Mouse (Mus musculus): ENCODE measurements at regions not wholly inside any gene's neighbourhood (a gene's known extent, or its start where the extent isn't known, plus 50 kb on each side); places are given as distances from the start of the nearest gene placed in this dataset.

DNA sequence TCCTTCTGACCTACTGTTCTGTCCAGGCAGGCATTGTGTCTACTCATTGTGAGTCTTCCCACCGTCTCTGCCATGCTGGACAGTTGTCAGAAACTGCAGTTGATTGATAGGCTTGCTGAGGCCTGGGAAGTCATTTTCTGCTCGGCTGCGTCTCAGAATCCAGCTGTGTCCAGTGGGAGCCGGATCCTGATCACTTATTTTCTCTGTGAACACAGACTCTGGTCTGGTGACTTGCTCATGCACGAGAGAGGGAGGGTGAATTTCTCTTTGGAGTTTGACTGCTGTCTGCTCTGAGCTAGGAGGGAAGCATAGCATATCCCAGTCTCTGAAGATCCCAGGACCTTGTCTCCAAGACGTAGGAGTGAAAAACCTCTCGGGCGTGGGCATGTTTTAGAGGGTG is 199.5 kb upstream of the Eif4g2 start:
- no peak overlapping the region for H3K4me3 ChIP-seq
- no peak overlapping the region for H3K4me2 ChIP-seq (ENCODE audit: low read depth)
- H3K27me3 ChIP-seq (ENCODE audit: control insufficient read depth, insufficient read depth, insufficient read length), result no peaks in the 10 kb centered on the region
- TF ChIP-seq MYOD1 (IDR thresholded peaks at IDR 0.05; ENCODE audit: control insufficient read depth in 1 of 3, insufficient read length in 2 of 3, low read depth in 2 of 3), result no peak
- no peak for TF ChIP-seq SRF (IDR thresholded peaks at IDR 0.05; ENCODE audit: control insufficient read depth, insufficient read length, low read depth)
- no peaks in the 10 kb centered on the region for H3K79me2 ChIP-seq (ENCODE audit: control insufficient read depth, insufficient read depth)
- H3ac ChIP-seq (ENCODE audit: control insufficient read depth, insufficient read length), result no peak overlapping the region
- H3K36me3 ChIP-seq (ENCODE audit: control insufficient read depth, insufficient read depth), result no peaks in the 10 kb centered on the region

DNA sequence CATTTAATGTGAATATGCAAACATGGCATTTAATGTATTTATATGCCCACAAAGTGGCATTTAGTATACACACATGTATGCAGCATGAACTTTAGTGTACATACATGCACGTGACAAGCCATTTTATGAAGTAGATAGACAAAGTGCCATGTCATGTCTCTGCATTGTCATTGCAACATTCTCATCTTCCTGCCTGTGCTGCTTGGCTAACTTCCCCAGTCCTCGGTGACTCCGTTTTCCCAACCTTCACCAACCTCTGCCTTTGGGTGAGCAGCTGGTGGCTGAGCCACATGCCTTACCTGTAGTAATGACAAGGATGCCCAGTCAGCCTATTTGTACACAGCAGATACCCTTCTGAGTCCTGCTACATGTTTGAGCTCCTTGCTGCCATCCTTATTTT is 194.9 kb upstream of the Eif4g2 start:
- Histone ChIP-seq H3K79me2 (ENCODE audit: control insufficient read depth, insufficient read depth) (no peaks in the 10 kb centered on the region), H3K4me3 (no peak overlapping the region), H3K4me2 (ENCODE audit: low read depth) (no peak overlapping the region), H3K27me3 (ENCODE audit: control insufficient read depth, insufficient read depth, insufficient read length) (no peaks in the 10 kb centered on the region), H3ac (ENCODE audit: control insufficient read depth, insufficient read length) (no peak overlapping the region), H3K36me3 (ENCODE audit: control insufficient read depth, insufficient read depth) (no peaks in the 10 kb centered on the region)
- TF ChIP-seq CEBPB (IDR thresholded peaks at IDR 0.05; ENCODE audit: insufficient read depth, poor library complexity, severe bottlenecking) (no peak), E2F4 (IDR thresholded peaks at IDR 0.05; ENCODE audit: insufficient read depth) (no peak), REST (IDR thresholded peaks at IDR 0.05; ENCODE audit: insufficient read depth, insufficient read length) (no peak), MAX (IDR thresholded peaks at IDR 0.05; ENCODE audit: low read depth) (no peak), POLR2AphosphoS2 (IDR thresholded peaks at IDR 0.05; ENCODE audit: insufficient read length, low read depth) (no peak), TCF12 (IDR thresholded peaks at IDR 0.05; ENCODE audit: insufficient read depth, poor library complexity, severe bottlenecking) (no peak), MYOD1 (IDR thresholded peaks at IDR 0.05; ENCODE audit: control insufficient read depth in 1 of 3, insufficient read length in 2 of 3, low read depth in 2 of 3) (no peak)

DNA sequence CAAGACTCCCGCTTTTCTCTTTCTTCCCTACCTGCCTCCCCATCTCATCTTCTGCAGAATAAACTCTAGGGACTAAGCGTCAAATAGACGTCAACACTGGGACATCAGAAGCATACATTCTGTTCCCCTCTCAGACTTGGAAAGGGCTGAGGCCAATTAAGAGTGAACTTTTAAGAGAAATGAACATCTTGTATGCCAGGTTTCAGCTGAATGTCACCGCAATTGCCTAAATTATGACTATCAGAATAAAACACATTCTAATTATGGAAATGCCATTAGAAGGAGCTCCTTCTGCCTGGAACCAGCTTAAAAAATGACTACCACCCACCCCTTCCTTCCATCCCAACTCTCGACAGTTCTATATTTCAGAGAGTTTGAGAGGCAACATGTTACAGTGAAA is 191.0 kb upstream of the Eif4g2 start:
- Histone ChIP-seq H3K36me3 (ENCODE audit: control insufficient read depth, insufficient read depth) (no peaks in the 10 kb centered on the region), H3K79me2 (ENCODE audit: control insufficient read depth, insufficient read depth) (no peaks in the 10 kb centered on the region), H3K4me2 (ENCODE audit: low read depth) (no peak overlapping the region), H3K4me3 (no peak overlapping the region), H3ac (ENCODE audit: control insufficient read depth, insufficient read length) (no peak overlapping the region), H3K27me3 (ENCODE audit: control insufficient read depth, insufficient read depth, insufficient read length) (no peaks in the 10 kb centered on the region)
- TF ChIP-seq MAX (IDR thresholded peaks at IDR 0.05; ENCODE audit: low read depth) (no peak), E2F4 (IDR thresholded peaks at IDR 0.05; ENCODE audit: insufficient read depth) (no peak), TCF3 (IDR thresholded peaks at IDR 0.05; ENCODE audit: insufficient read length, low read depth) (no peak), POLR2AphosphoS2 (IDR thresholded peaks at IDR 0.05; ENCODE audit: insufficient read length, low read depth) (no peak), MYOG (IDR thresholded peaks at IDR 0.05; ENCODE audit: control insufficient read depth in 1 of 3, insufficient read depth in 1 of 3, insufficient read length in 2 of 3, low read depth in 2 of 3) (no peak), REST (IDR thresholded peaks at IDR 0.05; ENCODE audit: insufficient read depth, insufficient read length) (no peak), TCF12 (IDR thresholded peaks at IDR 0.05; ENCODE audit: insufficient read depth, poor library complexity, severe bottlenecking) (no peak), SRF (IDR thresholded peaks at IDR 0.05; ENCODE audit: control insufficient read depth, insufficient read length, low read depth) (no peak), MYOD1 (IDR thresholded peaks at IDR 0.05; ENCODE audit: control insufficient read depth in 1 of 3, insufficient read length in 2 of 3, low read depth in 2 of 3) (no peak), CEBPB (IDR thresholded peaks at IDR 0.05; ENCODE audit: insufficient read depth, poor library complexity, severe bottlenecking) (no peak), USF1 (IDR thresholded peaks at IDR 0.05; ENCODE audit: low read depth) (no peak), POLR2A (IDR thresholded peaks at IDR 0.05; ENCODE audit: insufficient read length, low read depth) (no peak)

- no peak overlapping the region for H3K4me3 ChIP-seq
- TF ChIP-seq MYOG (IDR thresholded peaks at IDR 0.05; ENCODE audit: control insufficient read depth in 1 of 3, insufficient read depth in 1 of 3, insufficient read length in 2 of 3, low read depth in 2 of 3), result no peak
- no peak for TF ChIP-seq TCF3 (IDR thresholded peaks at IDR 0.05; ENCODE audit: insufficient read length, low read depth)
- no peak for TF ChIP-seq SRF (IDR thresholded peaks at IDR 0.05; ENCODE audit: control insufficient read depth, insufficient read length, low read depth)
- no peak for TF ChIP-seq MAX (IDR thresholded peaks at IDR 0.05; ENCODE audit: low read depth)
- no peak for TF ChIP-seq CEBPB (IDR thresholded peaks at IDR 0.05; ENCODE audit: insufficient read depth, poor library complexity, severe bottlenecking)
- TF ChIP-seq MYOD1 (IDR thresholded peaks at IDR 0.05; ENCODE audit: control insufficient read depth in 1 of 3, insufficient read length in 2 of 3, low read depth in 2 of 3), result no peak
- no peak for TF ChIP-seq TCF12 (IDR thresholded peaks at IDR 0.05; ENCODE audit: insufficient read depth, poor library complexity, severe bottlenecking)
- no peak for TF ChIP-seq USF1 (IDR thresholded peaks at IDR 0.05; ENCODE audit: low read depth)
- no peaks in the 10 kb centered on the region for H3K79me2 ChIP-seq (ENCODE audit: control insufficient read depth, insufficient read depth)
- H3ac ChIP-seq (ENCODE audit: control insufficient read depth, insufficient read length), result no peak overlapping the region
- H3K36me3 ChIP-seq (ENCODE audit: control insufficient read depth, insufficient read depth), result no peaks in the 10 kb centered on the region
- H3K4me2 ChIP-seq (ENCODE audit: low read depth), result no peak overlapping the region
- no peaks in the 10 kb centered on the region for H3K27me3 ChIP-seq (ENCODE audit: control insufficient read depth, insufficient read depth, insufficient read length)
Measured at GRCm38 (mm10) chr7:111270874-111271273, 188.0 kb upstream of the Eif4g2 start.

GRCm38 (mm10) chr7:111268197-111268596 is 185.4 kb upstream of the Eif4g2 start:
- H3K36me3 ChIP-seq (ENCODE audit: control insufficient read depth, insufficient read depth), result no peaks in the 10 kb centered on the region
- H3K27me3 ChIP-seq (ENCODE audit: control insufficient read depth, insufficient read depth, insufficient read length), result no peaks in the 10 kb centered on the region
- no peak overlapping the region for H3ac ChIP-seq (ENCODE audit: control insufficient read depth, insufficient read length)
- H3K4me2 ChIP-seq (ENCODE audit: low read depth), result no peak overlapping the region
- H3K4me3 ChIP-seq, result no peak overlapping the region
- TF ChIP-seq REST (IDR thresholded peaks at IDR 0.05; ENCODE audit: insufficient read depth, insufficient read length) (no peak), SRF (IDR thresholded peaks at IDR 0.05; ENCODE audit: control insufficient read depth, insufficient read length, low read depth) (no peak), POLR2A (IDR thresholded peaks at IDR 0.05; ENCODE audit: insufficient read length, low read depth) (no peak), MYOG (IDR thresholded peaks at IDR 0.05; ENCODE audit: control insufficient read depth in 1 of 3, insufficient read depth in 1 of 3, insufficient read length in 2 of 3, low read depth in 2 of 3) (no peak), CEBPB (IDR thresholded peaks at IDR 0.05; ENCODE audit: insufficient read depth, poor library complexity, severe bottlenecking) (no peak), TCF3 (IDR thresholded peaks at IDR 0.05; ENCODE audit: insufficient read length, low read depth) (no peak), MAX (IDR thresholded peaks at IDR 0.05; ENCODE audit: low read depth) (no peak), POLR2AphosphoS2 (IDR thresholded peaks at IDR 0.05; ENCODE audit: insufficient read length, low read depth) (no peak), TCF12 (IDR thresholded peaks at IDR 0.05; ENCODE audit: insufficient read depth, poor library complexity, severe bottlenecking) (no peak), MYOD1 (IDR thresholded peaks at IDR 0.05; ENCODE audit: control insufficient read depth in 1 of 3, insufficient read length in 2 of 3, low read depth in 2 of 3) (no peak), USF1 (IDR thresholded peaks at IDR 0.05; ENCODE audit: low read depth) (no peak), E2F4 (IDR thresholded peaks at IDR 0.05; ENCODE audit: insufficient read depth) (no peak)
- H3K79me2 ChIP-seq (ENCODE audit: control insufficient read depth, insufficient read depth), result no peaks in the 10 kb centered on the region

All from myocyte (in vitro differentiated cells).